Mouse (Mus musculus) neural tube, embryonic 13.5 days (tissue): ENCODE measurements around the gene Ctnnd2. TPM values are rescaled to one million over a fixed set of nuclear protein-coding genes. Genes with fewer than 3 reads are reported as not detected.
A peak's percentile ranks its signal among the peaks of the same experiment; 100 is the strongest.

ENCODE experiments used
- ATAC-seq: fragments of 200-750 bp; cut with Nextera tagmentation; 2 replicates; pipeline ENCODE4 v1.8.0; 2017; ENCODE audit warnings: low read depth, mild to moderate bottlenecking, moderate TSS enrichment, moderate library complexity
- H3K27ac ChIP-seq: fragments of 300-500 bp; sonication (generic); replicated peaks from 2 replicates; pipeline ENCODE4 v1.5.1; 2015; ENCODE audit warnings: moderate library complexity, mild to moderate bottlenecking, inconsistent platforms
- H3K27me3 ChIP-seq: fragments of 300-500 bp; sonication (generic); 2 replicates; pipeline ENCODE4 v1.6.1; 2015; ENCODE audit warnings: mild to moderate bottlenecking, inconsistent platforms
- H3K36me3 ChIP-seq: fragments of 300-500 bp; sonication (generic); 2 replicates; pipeline ENCODE4 v1.6.1; 2015; ENCODE audit warnings: mild to moderate bottlenecking, inconsistent platforms
- H3K4me1 ChIP-seq: fragments of 300-500 bp; sonication (generic); replicated peaks from 2 replicates; pipeline ENCODE4 v1.6.1; 2015; ENCODE audit warnings: inconsistent platforms
- H3K4me2 ChIP-seq: fragments of 300-500 bp; sonication (generic); 2 replicates; pipeline ENCODE4 v1.6.1; 2015; ENCODE audit warnings: inconsistent platforms, mild to moderate bottlenecking, moderate library complexity
- H3K4me3 ChIP-seq: fragments of 300-500 bp; sonication (generic); 2 replicates; pipeline ENCODE4 v1.5.1; 2015; ENCODE audit warnings: mild to moderate bottlenecking, inconsistent platforms
- H3K9ac ChIP-seq: fragments of 300-500 bp; sonication (generic); 2 replicates; pipeline ENCODE4 v1.6.1; 2015; ENCODE audit warnings: moderate library complexity, mild to moderate bottlenecking, inconsistent platforms
- H3K9me3 ChIP-seq: fragments of 300-500 bp; sonication (generic); 2 replicates; pipeline ENCODE4 v1.6.1; 2016; ENCODE audit warnings: inconsistent platforms
- WGBS: fragments of 180-500 bp; shearing (Covaris S2); methylation state at CpG from one replicate; pipeline ENCODE4 v1.1.7; 2015; 5-methylcytosine and 5-hydroxymethylcytosine counted together
- polyA plus RNA-seq: library from polyadenylated mRNA; unstranded; fragments of >200 nt; fragmentation: Nextera tagmentation; extraction: Ambion mirVana; gene quantifications from 2 replicates; pipeline ENCODE4 v1.2.1, GENCODE M21; 2015

The Ctnnd2 gene
- polyA plus RNA-seq, 1 experiment from 2014 or later: 56.9 TPM

DNA sequence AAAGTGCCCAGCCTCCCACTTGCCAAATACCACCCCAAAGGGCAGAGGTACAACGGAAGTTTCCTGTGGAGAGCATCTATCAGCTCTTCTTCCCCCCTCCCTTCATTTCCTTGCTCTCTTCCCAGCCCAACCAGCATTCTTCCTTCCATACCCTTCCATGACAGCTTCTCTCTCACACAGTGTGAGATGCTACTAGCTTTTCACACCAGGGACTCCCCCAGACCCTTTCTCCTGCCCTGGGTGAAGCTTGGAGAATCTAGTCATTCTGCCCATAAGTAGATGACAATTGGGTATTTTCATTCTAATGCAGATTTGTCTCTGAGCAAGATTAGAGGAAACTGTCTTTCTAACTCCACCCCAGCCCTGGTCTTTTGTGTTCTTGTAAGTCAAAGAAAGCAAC is 473.3 kb downstream of the Ctnnd2 start:
- H3K27me3 ChIP-seq: peaks cover 13% of the 10 kb centered on the region
- 27% methylated on average over 1 of the region's 1 CpGs for WGBS
- ATAC-seq: no peak

DNA sequence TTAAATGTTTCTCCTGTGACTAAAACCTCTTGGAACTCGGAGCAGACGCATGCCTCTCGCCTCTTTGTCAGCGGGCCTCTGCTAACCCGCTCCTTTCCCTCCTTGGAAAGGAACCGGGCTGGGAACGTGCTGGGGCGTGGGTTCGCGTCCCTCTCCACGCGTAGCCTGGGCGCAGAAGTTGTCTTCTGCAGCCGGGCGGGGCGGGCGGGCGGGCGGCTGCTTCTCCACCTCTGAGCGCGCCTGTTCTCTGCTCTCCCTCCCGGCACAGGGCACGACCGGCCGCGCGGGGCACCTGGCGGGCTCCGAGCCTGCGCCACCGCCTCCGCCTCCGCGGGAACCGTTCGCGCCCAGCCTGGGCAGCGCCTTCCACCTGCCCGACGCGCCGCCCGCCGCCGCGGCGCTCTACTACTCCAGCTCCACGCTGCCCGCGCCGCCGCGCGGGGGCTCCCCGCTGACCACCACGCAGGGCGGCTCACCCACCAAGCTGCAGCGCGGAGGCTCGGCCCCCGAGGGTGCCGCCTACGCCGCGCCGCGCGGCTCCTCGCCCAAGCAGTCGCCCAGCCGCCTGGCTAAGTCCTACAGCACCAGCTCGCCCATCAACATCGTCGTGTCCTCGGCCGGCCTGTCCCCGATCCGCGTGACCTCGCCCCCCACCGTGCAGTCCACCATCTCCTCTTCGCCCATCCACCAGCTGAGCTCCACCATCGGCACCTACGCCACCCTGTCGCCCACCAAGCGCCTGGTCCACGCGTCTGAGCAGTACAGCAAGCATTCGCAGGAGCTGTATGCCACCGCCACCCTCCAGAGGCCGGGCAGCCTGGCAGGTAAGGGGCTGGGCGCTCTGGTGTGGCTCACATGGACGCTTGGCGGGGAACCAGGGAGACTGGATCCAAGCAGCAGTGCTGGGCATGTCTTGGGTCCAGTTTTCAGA is 474.4 kb downstream of the Ctnnd2 start:
- Histone ChIP-seq H3K9me3 (no peaks in the 10 kb centered on the region), H3K9ac (peak overlapping the region; percentile 78), H3K4me3 (peak overlapping the region; percentile 53), H3K4me1 (peaks cover 13% of the 10 kb centered on the region), H3K36me3 (no peaks in the 10 kb centered on the region), H3K27ac (peak overlapping the region; percentile 56), H3K4me2 (peak overlapping the region; percentile 95), H3K27me3 (peaks cover 13% of the 10 kb centered on the region)
- peak; percentile 73 for ATAC-seq
- WGBS: 1% methylated on average over 55 of the region's 94 CpGs

More for the DNA sequence above, 473.3 kb downstream of the Ctnnd2 start:
- no peak overlapping the region for H3K27ac ChIP-seq
- peaks cover 13% of the 10 kb centered on the region for H3K4me1 ChIP-seq
- H3K9me3 ChIP-seq: no peaks in the 10 kb centered on the region
- H3K4me2 ChIP-seq: no peak overlapping the region
- H3K9ac ChIP-seq: no peak overlapping the region
- no peak overlapping the region for H3K4me3 ChIP-seq
- H3K36me3 ChIP-seq: no peaks in the 10 kb centered on the region

DNA sequence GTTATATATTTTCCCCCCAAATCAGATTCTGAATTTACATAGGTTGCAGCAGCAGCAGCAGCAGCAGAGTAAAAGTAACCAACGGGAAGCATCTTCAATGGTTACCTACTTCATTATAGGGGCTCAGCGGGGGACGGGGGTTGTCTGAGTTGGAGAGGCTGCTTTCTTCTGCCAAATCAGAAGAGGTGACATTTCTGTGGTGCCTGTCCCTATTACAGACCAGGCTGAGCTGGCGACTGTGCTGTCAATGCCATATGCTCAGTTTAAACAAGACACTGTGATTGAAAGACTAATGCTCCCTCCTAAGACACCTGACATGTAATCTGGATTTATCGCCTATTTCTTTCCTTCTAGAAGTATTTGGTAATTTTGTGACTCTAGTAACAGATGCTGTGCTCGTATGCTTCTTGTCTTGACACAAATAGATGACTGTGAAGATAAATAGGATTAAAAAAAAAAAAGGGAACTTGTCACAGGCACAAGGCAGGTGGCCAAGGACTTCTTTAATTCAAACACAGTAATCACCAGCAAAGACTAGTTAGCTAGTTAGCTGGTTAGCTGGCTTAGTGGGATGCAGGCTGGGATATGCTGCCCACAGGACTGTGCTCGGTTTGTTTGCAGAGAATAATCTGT is 475.4 kb downstream of the Ctnnd2 start:
- 44% methylated on average over 7 of the region's 7 CpGs for WGBS
- H3K27me3 ChIP-seq: peaks cover 13% of the 10 kb centered on the region
- ATAC-seq: no peak
- H3K27ac ChIP-seq: no peak overlapping the region
- H3K4me2 ChIP-seq: peak overlapping the region; percentile 95; the same call in 1 of the 2 replicates
- peak overlapping the region; percentile 78 for H3K9ac ChIP-seq
- H3K4me1 ChIP-seq: peaks cover 13% of the 10 kb centered on the region
- H3K4me3 ChIP-seq: peak overlapping the region; percentile 53
- H3K9me3 ChIP-seq: no peaks in the 10 kb centered on the region
- H3K36me3 ChIP-seq: no peaks in the 10 kb centered on the region

DNA sequence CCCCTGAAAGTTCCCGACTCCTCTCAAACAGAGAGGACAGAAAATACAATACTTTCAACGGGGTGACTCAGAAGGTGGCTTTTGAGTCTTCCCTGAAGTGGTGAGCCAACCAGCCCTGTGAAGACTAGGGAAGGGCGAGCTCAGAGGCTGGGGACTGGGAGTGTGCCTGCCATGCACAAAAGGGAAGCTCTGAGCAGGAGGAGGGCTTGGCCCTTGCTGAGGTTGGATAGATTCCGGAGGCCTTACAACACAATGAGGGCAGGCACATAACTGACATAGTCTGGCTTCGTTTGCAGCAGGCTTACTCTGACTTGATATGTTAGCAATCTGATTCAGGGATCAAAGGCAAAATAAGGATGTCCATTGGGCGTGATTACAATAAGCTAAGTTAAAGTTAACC is 477.6 kb downstream of the Ctnnd2 start:
- no peaks in the 10 kb centered on the region for H3K36me3 ChIP-seq
- no peak overlapping the region for H3K4me3 ChIP-seq
- H3K27me3 ChIP-seq: peaks cover 13% of the 10 kb centered on the region
- no peak overlapping the region; the same call in 1 of the 2 replicates for H3K27ac ChIP-seq
- H3K4me1 ChIP-seq: peaks cover 13% of the 10 kb centered on the region
- no peaks in the 10 kb centered on the region for H3K9me3 ChIP-seq
- ATAC-seq: no peak
- no peak overlapping the region for H3K9ac ChIP-seq
- peak overlapping the region; percentile 13; the same call in 1 of the 2 replicates for H3K4me2 ChIP-seq
- WGBS: 74% methylated on average over 6 of the region's 6 CpGs

DNA sequence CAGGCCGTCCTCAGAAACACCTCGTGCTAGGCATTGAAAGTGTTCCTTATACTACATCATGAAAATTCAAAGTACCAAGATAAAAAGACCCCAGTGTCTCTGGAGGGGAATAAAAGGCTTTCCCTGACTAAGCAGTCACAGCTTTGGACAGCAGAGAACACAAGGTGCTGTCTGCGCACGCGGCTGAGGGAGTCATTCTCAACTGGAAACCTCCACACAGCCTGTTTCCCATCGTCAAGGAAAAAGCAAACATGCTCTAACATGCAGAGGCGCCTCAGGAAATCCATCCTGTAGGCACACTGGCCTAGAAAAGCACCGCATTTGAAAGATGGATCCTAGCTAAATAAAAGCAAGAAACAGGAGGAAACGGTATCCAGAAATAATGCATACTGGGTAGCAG is 483.0 kb downstream of the Ctnnd2 start:
- Histone ChIP-seq H3K36me3 (no peaks in the 10 kb centered on the region), H3K9ac (no peak overlapping the region), H3K27me3 (no peaks in the 10 kb centered on the region), H3K4me2 (no peak overlapping the region), H3K4me1 (0 out of 2 replicates have a peak, but pooled peaks cover 5% of the 10 kb centered on the region), H3K27ac (0 out of 2 replicates have a peak overlapping the region, but pooled peaks have one; percentile 23), H3K4me3 (no peak overlapping the region), H3K9me3 (no peaks in the 10 kb centered on the region)
- no peak for ATAC-seq
- 69% methylated on average over 9 of the region's 9 CpGs for WGBS

DNA sequence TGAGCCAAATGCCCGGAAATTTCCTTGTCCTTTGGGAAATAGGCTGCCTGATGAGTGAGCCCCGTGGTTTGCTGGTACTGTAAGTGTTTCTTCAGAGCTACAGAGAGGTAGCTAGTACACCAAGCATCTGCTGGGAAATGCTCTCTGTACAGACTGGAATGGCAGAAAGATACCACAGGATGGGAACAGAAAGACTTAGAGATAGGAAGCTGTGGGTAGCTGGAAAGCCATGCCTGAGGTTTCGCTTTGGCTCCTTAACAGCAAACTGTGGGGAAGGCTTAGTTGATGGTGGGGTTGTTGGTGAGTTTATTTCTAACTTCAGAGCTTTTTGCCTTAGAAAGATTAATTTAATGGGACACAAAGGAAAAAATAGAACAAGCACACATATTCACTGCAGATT is 485.2 kb downstream of the Ctnnd2 start:
- no peak overlapping the region for H3K27ac ChIP-seq
- 66% methylated on average over 3 of the region's 3 CpGs for WGBS

DNA sequence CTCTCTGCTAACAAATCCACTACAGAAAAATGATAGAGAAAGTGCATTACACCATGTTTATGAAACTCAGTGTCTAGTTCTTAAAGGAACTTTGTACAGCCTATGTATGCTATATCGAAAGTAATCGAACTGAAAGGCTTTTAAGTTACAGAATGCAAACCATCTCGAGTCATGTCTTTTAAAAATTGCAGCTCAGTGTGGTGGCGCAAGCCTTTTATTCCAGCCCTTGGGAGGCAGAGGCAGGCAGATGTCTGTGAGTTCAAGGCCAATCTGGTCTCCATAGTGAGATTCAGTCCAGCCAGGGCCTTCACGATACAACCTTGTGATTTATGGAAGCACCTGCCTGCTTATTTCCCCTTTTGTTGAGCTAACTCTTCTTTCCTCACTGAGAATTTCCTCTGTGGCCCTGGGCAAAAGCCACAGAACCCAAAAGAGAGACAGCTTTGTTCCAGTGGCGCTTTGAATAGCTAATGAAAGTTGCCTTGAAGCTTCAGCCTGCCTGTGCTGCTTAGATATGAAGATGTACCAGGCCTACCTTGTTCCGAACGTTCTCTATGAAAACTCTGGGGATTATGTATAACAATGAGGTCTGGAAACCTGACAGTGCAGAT is 488.3 kb downstream of the Ctnnd2 start:
- no peak overlapping the region for H3K4me3 ChIP-seq
- no peaks in the 10 kb centered on the region for H3K27me3 ChIP-seq
- WGBS: 77% methylated on average over 8 of the region's 8 CpGs
- H3K9me3 ChIP-seq: no peaks in the 10 kb centered on the region
- H3K27ac ChIP-seq: no peak overlapping the region
- no peaks in the 10 kb centered on the region for H3K36me3 ChIP-seq
- no peak overlapping the region for H3K9ac ChIP-seq
- no peak for ATAC-seq
- no peak overlapping the region for H3K4me2 ChIP-seq
- 0 out of 2 replicates have a peak, but pooled peaks cover 5% of the 10 kb centered on the region for H3K4me1 ChIP-seq

More for the DNA sequence above, 485.2 kb downstream of the Ctnnd2 start:
- H3K4me1 ChIP-seq: 0 out of 2 replicates have a peak, but pooled peaks cover 5% of the 10 kb centered on the region
- no peaks in the 10 kb centered on the region for H3K27me3 ChIP-seq
- H3K36me3 ChIP-seq: no peaks in the 10 kb centered on the region
- no peak for ATAC-seq
- H3K4me2 ChIP-seq: no peak overlapping the region
- no peak overlapping the region for H3K9ac ChIP-seq
- H3K4me3 ChIP-seq: no peak overlapping the region
- no peaks in the 10 kb centered on the region for H3K9me3 ChIP-seq

DNA sequence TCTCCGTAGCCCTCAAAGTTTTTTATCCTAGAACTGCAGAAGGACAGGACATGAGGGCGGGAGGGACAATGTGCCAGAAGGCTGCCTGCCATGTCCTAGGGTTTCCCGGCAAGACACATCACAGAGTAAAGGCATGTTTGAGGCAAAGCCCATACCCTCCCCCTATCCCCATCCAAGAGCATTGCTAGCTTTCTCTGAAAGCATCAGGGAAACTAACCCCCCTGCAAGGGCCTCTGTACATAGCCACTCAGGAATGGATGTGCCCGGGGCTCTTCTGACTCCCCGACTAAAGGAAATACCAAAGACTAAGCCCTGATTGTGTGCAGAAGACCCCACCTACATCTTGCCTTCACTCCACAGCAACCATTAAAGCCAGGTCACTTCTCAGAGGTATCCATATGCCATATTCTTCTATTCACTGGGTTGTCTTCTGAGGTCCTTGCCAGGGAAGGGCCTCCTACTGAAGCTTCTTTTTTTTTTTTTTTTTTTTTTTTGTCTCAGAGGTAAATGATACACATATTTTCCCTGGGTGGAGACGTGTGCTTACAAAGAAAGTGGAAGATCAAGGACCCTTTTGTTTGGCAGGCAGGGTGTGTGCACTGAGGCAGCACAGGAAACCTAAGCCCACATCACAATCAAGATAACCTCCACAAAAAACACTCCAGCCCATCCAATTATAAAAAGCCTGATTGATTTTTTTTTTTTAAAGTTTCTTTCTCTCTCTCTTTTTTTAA is 489.5 kb downstream of the Ctnnd2 start:
- no peak overlapping the region for H3K9ac ChIP-seq
- no peak overlapping the region for H3K27ac ChIP-seq
- H3K4me2 ChIP-seq: no peak overlapping the region
- H3K4me1 ChIP-seq: 0 out of 2 replicates have a peak, but pooled peaks cover 5% of the 10 kb centered on the region
- no peaks in the 10 kb centered on the region for H3K36me3 ChIP-seq
- 75% methylated on average over 6 of the region's 6 CpGs for WGBS
- ATAC-seq: no peak
- no peaks in the 10 kb centered on the region for H3K27me3 ChIP-seq
- H3K9me3 ChIP-seq: no peaks in the 10 kb centered on the region
- no peak overlapping the region for H3K4me3 ChIP-seq

DNA sequence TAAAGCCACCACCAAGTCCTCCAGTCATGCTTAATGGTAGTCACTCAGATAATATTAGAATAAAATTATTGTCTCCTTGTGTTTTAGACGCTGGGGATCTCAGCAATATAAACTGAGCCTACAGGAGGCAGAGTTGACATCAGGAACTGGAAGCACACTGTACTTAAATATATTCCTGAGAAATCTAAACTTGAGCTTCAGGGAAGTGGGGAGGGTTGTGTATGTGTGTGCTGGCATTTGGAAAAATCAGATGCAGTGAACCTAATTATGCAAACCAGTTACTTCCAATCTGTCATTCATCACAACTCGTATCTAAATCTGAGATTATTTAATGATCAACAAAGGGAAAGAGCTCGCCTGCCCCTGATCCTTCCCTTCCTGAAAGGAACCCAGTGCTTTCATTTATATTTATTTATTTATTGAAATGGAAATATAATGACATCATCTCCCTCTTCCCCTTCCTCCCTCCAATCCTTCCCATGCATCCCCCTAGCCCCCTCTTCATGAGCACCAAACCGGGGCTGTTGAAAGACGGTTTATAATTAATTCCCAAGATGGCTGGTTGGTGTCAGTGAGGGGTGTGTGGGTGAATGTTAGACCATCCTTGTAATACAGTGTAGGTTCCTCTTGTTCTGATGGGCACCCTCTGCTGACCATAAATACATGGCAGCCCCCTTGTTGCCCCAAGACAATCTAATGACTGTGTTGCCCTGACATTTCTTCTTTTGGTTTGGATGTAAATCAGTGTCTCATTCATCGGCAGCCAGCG is 495.6 kb downstream of the Ctnnd2 start:
- no peak overlapping the region for H3K4me3 ChIP-seq
- H3K4me2 ChIP-seq: no peak overlapping the region
- H3K9ac ChIP-seq: no peak overlapping the region
- H3K9me3 ChIP-seq: no peaks in the 10 kb centered on the region
- peaks cover 3% of the 10 kb centered on the region; the same call in 1 of the 2 replicates for H3K36me3 ChIP-seq
- WGBS: 54% methylated on average over 7 of the region's 7 CpGs
- ATAC-seq: no peak
- no peak overlapping the region for H3K27ac ChIP-seq
- no peaks in the 10 kb centered on the region for H3K27me3 ChIP-seq
- H3K4me1 ChIP-seq: peaks cover 11% of the 10 kb centered on the region; the same call in 1 of the 2 replicates

DNA sequence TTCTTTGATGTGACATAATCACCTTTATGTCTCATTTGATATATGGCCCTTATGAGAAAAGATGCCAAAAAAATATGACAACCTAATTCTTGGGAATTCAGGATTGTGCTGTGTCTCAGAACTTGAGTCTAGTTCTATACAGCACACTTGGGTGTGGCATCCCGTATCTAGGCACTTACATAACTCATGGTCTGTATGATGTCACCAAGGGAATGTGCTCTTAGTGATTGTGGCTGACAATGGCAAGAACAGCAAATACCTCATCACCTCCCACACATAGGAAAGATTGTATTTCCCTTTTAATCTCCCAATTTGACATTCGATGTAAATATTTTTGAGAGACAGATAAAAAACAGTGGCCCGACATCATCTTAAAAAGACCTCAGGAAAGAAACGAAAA is 509.5 kb downstream of the Ctnnd2 start:
- H3K36me3 ChIP-seq: 0 out of 2 replicates have a peak, but pooled peaks cover 7% of the 10 kb centered on the region
- no peaks in the 10 kb centered on the region for H3K27me3 ChIP-seq
- H3K4me1 ChIP-seq: no peaks in the 10 kb centered on the region
- H3K9me3 ChIP-seq: no peaks in the 10 kb centered on the region
- no peak for ATAC-seq
- 93% methylated on average over 4 of the region's 4 CpGs for WGBS
- H3K9ac ChIP-seq: no peak overlapping the region
- H3K4me3 ChIP-seq: no peak overlapping the region
- no peak overlapping the region for H3K27ac ChIP-seq
- H3K4me2 ChIP-seq: no peak overlapping the region
